In genomic region chr2:58667298-58667697, GRCm38 (mm10) we compare ENCODE assay signal across 8 mouse cellular contexts.
DNase-seq lines count a peak whose midpoint lies in the region; ATAC-seq lines count a peak whose summit lies in the region.

No protein-coding gene starts in this region.

- 0 out of 2 replicates have a peak, but pooled peaks have one; percentile 7 for ATAC-seq in midbrain, embryonic 15.5 days (replicated peaks)
- ATAC-seq in midbrain, embryonic 13.5 days, result no peak
- ATAC-seq in megakaryocyte progenitor cell, adult 5-6 weeks (replicated peaks; ENCODE audit: poor library complexity), result 0 out of 2 replicates have a peak, but pooled peaks have one; percentile 13
- ATAC-seq in forebrain, embryonic 15.5 days (replicated peaks), result no peak

- H3K4me2 ChIP-seq in midbrain, embryonic 15.5 days, result no peak overlapping the region
- H3K4me2 ChIP-seq in midbrain, embryonic 13.5 days (replicated peaks), result no peak overlapping the region
- H3K4me2 ChIP-seq in forebrain, embryonic 15.5 days (replicated peaks), result no peak overlapping the region

- no peaks in the 10 kb centered on the region for H3K9me3 ChIP-seq in heart, embryonic 10.5 days
- no peaks in the 10 kb centered on the region for H3K9me3 ChIP-seq in midbrain, embryonic 15.5 days
- no peaks in the 10 kb centered on the region for H3K9me3 ChIP-seq in midbrain, embryonic 13.5 days
- no peaks in the 10 kb centered on the region for H3K9me3 ChIP-seq in forebrain, embryonic 15.5 days

- H3K9ac ChIP-seq in midbrain, embryonic 15.5 days, result no peak overlapping the region
- H3K9ac ChIP-seq in midbrain, embryonic 13.5 days (replicated peaks), result no peak overlapping the region
- no peak overlapping the region for H3K9ac ChIP-seq in forebrain, embryonic 15.5 days (replicated peaks)

- H3K36me3 ChIP-seq in heart, embryonic 10.5 days, result no peaks in the 10 kb centered on the region
- H3K36me3 ChIP-seq in midbrain, embryonic 15.5 days (replicated peaks), result no peaks in the 10 kb centered on the region
- 0 out of 2 replicates have a peak, but pooled peaks cover 2% of the 10 kb centered on the region for H3K36me3 ChIP-seq in midbrain, embryonic 13.5 days
- H3K36me3 ChIP-seq in forebrain, embryonic 15.5 days, result no peaks in the 10 kb centered on the region

- 57% methylated on average over 3 of the region's 3 CpGs for whole genome bisulfite sequencing in heart, embryonic 10.5 days
- WGBS in midbrain, embryonic 15.5 days, result 77% methylated on average over 3 of the region's 3 CpGs
- 85% methylated on average over 3 of the region's 3 CpGs for WGBS in midbrain, embryonic 13.5 days
- WGBS in forebrain, embryonic 15.5 days, result 91% methylated on average over 3 of the region's 3 CpGs

- intact Hi-C loops in heart, postnatal 25 days (cut with DNase I), result loop anchor here (5.0 to 10.0 kb wide), 3 partner anchors 72 to 610 kb away; partner anchors contain the start of genes Acvr1 and Upp2

- H3K4me1 ChIP-seq in heart, embryonic 10.5 days, result no peaks in the 10 kb centered on the region
- 0 out of 2 replicates have a peak, but pooled peaks cover 3% of the 10 kb centered on the region for H3K4me1 ChIP-seq in midbrain, embryonic 15.5 days
- peaks cover 5% of the 10 kb centered on the region; the same call in 1 of the 2 replicates for H3K4me1 ChIP-seq in midbrain, embryonic 13.5 days (replicated peaks)
- peaks cover 19% of the 10 kb centered on the region for H3K4me1 ChIP-seq in forebrain, embryonic 15.5 days

- DNase-seq in heart, embryonic 10.5 days (ENCODE audit: low spot score), result peak; percentile 58
- no peak for DNase-seq in heart, postnatal 25 days (ENCODE audit: low spot score)
- DNase-seq in cerebellum, adult 18-20 months, result peak; percentile 50 to 59
- DNase-seq in thymus, postnatal 25 days, result no peak

- H3K27me3 ChIP-seq in heart, embryonic 10.5 days (ENCODE audit: insufficient read depth, poor library complexity, severe bottlenecking), result no peaks in the 10 kb centered on the region
- H3K27me3 ChIP-seq in midbrain, embryonic 15.5 days (replicated peaks), result 0 out of 2 replicates have a peak, but pooled peaks cover 2% of the 10 kb centered on the region
- H3K27me3 ChIP-seq in midbrain, embryonic 13.5 days, result peaks cover 5% of the 10 kb centered on the region; the same call in 1 of the 2 replicates
- H3K27me3 ChIP-seq in forebrain, embryonic 15.5 days, result no peaks in the 10 kb centered on the region

- no peak overlapping the region for H3K27ac ChIP-seq in heart, embryonic 10.5 days
- H3K27ac ChIP-seq in midbrain, embryonic 15.5 days, result no peak overlapping the region
- H3K27ac ChIP-seq in midbrain, embryonic 13.5 days, result no peak overlapping the region
- H3K27ac ChIP-seq in forebrain, embryonic 15.5 days (replicated peaks), result no peak overlapping the region

- H3K4me3 ChIP-seq in heart, embryonic 10.5 days, result no peak overlapping the region
- H3K4me3 ChIP-seq in midbrain, embryonic 15.5 days, result no peak overlapping the region
- no peak overlapping the region for H3K4me3 ChIP-seq in midbrain, embryonic 13.5 days (replicated peaks)
- H3K4me3 ChIP-seq in forebrain, embryonic 15.5 days, result no peak overlapping the region

Comparison
In these comparisons a context has a peak if more than half of its experiments do, and no peak if none do; other contexts are left out.
1. DNase-seq: peak in heart, embryonic 10.5 days (single experiment) and cerebellum, adult 18-20 months (2 of 2); none in heart, postnatal 25 days (single experiment) and thymus, postnatal 25 days (single experiment).
2. ATAC-seq: peak in midbrain, embryonic 15.5 days (single experiment) and megakaryocyte progenitor cell, adult 5-6 weeks (single experiment); none in midbrain, embryonic 13.5 days (single experiment) and forebrain, embryonic 15.5 days (single experiment).